Mouse (Mus musculus) lung, postnatal 4 days (tissue): ENCODE results near the gene Phkg2.

Source experiments
- DNase-seq, 2 experiments: peaks; one replicate each; pipeline ENCODE4 v3.0.0; 2021

The Phkg2 gene

GRCm38 (mm10) chr7:127572895-127573471 lies at the start of gene Phkg2:
TSS of gene Phkg2 (plus strand) at chr7:127573340.
- peak; percentile 91 to 94 for DNase-seq

- DNase-seq = no peak
Measured at GRCm38 (mm10) chr7:127541671-127542070, 31.5 kb upstream of the Phkg2 start.

- DNase-seq = no peak
Measured at GRCm38 (mm10) chr7:127549116-127549835, 23.9 kb upstream of the Phkg2 start.

DNA sequence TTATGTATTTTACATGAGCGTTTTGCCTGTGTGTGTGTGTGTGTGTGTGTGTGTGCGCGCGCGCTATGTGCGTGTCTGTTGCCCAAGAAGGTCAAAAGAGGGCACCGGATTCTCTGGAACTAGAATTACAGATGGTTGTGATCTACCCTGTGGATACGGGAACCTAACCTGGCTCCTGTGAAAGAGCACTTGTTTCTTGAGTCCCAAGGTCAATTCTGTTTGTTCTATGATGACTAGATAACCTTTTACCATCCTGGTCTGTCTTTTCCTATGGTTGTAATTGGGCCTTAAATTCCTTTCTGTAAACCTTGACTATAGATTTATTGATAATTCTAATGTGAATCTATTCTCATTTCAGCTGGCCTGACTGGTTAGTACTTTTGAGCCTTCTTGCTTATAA lies 21.6 kb upstream of the Phkg2 start:
- no peak for DNase-seq

DNA sequence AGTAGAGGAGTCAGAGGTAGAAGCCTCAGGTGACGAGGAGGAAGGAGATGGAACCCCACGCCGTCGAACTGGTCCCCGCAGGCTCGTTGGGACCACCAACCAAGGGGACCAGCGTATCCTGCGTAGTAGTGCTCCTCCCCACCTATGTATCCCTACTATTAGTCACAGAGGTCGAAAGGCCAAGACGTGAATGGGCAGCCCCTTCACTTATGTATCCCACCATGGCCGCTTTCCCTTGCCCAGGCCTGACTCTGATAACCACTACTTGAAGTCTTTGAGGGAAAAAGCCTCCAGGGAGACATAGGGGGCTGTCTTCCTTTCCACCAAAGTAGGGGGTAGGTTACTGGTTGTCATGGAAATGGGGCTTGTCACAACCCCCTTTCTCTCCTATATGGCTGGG lies 12.6 kb upstream of the Phkg2 start:
- no peak for DNase-seq

DNA sequence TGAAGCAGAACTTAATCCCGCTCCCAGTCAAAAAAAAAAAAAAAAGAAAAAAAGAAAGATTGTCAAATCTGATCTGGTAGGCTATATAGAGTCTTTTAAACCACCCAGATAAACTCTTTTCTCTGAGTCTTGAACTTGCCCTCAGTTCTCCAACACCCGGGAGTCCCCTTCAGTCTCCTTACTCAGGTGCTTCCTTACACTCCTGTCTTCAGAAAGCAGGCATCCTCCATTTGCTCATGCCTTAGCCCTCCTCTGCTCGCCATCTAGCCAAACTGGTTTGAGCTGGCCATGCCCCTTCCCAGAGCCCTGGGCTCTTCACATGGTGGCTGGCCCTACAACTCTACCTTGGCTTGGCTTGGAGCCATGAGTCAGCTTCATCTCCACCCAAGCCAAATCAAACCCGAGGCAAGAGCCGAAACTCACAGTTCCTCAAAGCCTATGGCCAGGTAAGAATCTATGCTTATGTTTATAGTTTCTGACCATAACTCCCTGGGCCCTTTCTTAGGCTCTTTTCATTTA lies 11.7 kb upstream of the Phkg2 start, which contains the start of gene Tmem265:
Gene Tmem265 (plus strand): TSS at position 51 of the 519 bp plus-strand sequence.
- DNase-seq = no peak

DNA sequence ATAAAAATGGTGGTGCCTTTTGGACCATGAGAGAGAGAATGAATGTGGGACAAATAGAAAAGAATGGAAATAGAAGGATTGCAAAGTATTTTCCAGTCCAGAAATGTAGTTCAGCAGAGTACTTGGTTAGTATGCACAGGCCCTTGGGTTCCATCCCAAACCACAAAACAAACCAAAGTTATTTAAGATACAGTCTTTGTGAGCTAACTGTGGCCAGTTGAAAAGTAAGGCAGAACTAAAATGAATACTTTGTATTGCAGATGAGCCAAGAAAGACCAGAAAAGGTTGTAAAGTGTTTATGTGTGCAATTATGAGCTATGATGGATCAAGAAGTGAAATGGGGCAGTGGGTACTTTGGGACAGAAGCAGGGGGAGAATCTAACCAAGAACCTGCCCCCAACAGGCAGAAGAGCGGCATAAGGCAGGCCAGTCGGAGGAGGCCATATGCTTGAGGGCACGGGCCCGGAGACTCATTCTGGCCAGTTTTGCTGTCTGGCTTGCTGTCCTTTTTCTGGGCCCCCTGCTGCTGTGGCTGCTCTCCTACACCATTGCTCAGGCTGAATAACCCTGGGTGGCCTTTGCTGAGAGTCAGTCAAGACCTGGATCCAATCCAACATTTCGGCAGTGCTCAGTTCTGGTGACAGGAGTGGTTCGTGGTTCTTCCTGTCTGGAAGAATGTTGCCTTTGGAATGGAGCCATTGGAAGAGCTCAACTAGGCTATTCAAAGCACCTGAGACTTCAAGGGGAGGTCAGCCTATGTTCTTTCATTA lies 8.6 kb upstream of the Phkg2 start:
- peak in 1 of 2 experiments; percentile 33 for DNase-seq

GRCm38 (mm10) chr7:127573503-127574008 lies 416 bp downstream of the Phkg2 start:
- DNase-seq = peak in 1 of 2 experiments; percentile 22

GRCm38 (mm10) chr7:127574115-127574514 lies 975 bp downstream of the Phkg2 start:
- DNase-seq = no peak

DNA sequence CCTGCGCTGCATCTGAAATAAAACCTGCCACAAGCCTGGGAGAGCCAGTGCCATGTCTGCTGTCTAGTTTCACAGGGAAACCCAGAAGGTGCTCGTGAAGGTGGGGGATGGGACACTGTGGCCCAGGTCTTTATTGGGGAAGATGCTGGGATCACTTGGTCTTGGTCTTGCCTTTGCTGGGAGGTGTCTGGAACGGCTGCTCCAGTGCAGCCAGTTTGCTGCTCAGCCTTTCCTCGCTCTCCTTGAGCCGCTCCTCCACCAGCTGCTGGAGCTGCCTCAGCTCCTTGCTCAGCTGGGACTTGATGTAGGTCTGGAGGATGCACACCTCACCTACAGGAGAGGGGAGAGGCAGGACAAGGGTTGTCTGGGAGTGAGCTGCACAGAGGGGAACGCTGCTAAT lies 10.1 kb downstream of the Phkg2 start:
- no peak for DNase-seq

DNA sequence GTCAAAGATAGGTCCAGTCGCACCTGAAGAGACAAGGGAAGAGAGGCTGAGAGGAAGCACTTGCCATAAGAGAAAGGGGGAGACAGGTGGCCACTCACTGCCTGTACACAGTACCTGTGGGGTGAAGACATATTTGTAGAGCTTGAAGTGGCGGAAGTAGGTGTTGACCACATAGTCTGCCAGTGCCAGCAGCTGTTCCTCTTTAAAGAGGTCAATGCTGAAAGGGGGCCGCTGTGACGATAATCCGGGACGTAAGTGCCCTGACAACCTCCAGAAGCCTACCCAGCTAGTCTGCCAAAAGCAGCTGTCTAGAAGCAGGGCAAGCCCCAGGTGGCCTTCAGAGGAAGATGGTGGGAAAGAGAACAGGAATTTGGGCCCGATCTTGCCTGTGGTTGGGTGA lies 11.9 kb downstream of the Phkg2 start:
- peak; percentile 32 to 55 for DNase-seq

DNA sequence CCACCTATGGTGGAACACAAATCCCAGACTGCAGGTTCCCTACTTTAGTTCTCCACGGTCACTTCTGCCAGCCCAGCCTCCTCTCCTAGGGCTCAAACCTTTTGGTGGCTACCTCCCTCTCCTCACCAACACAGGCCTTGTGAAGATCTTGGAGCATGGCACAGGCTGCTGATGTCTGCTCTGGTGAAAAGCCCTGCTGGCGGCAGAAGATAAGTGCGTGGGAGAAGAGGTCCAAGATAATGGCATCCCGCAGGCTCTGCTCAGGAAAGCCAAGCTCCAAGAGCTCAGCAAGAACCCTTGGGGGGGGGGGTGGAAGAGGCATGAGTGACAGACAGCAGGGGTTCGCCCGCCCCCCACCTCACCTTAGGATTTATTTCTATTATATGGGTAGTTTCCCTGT lies 13.0 kb downstream of the Phkg2 start:
- DNase-seq = no peak

GRCm38 (mm10) chr7:127587196-127587595 lies 14.1 kb downstream of the Phkg2 start:
- peak in 1 of 2 experiments; percentile 15 for DNase-seq

- DNase-seq = peak; percentile 94 to 97
Measured at GRCm38 (mm10) chr7:127588011-127588871, 15.1 kb downstream of the Phkg2 start, which contains the start of the genes Ccdc189 and Rnf40. TSS of gene Ccdc189 (minus strand) at chr7:127588595. TSS of gene Rnf40 (plus strand) at chr7:127588767.

DNA sequence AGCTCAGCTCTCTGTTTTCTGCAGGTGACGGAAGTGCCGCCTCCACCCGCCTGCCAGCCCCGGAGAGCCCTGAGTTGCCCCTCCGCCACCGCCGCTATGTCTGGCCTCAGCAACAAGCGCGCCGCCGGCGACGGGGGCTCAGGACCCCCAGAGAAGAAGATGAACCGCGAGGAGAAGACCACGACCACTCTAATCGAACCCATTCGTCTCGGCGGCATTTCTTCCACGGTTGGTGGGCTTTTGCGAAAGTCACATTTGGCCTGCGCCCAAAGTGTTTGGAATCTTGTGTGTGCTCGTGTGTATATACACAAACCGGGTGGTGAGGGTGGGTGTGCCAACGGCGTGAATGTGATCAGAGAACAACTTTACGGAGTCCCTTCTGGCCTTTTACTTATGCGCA lies 15.8 kb downstream of the Phkg2 start:
- peak in 1 of 2 experiments; percentile 37 for DNase-seq

GRCm38 (mm10) chr7:127589637-127590036 lies 16.5 kb downstream of the Phkg2 start:
- peak in 1 of 2 experiments; percentile 18 for DNase-seq

DNA sequence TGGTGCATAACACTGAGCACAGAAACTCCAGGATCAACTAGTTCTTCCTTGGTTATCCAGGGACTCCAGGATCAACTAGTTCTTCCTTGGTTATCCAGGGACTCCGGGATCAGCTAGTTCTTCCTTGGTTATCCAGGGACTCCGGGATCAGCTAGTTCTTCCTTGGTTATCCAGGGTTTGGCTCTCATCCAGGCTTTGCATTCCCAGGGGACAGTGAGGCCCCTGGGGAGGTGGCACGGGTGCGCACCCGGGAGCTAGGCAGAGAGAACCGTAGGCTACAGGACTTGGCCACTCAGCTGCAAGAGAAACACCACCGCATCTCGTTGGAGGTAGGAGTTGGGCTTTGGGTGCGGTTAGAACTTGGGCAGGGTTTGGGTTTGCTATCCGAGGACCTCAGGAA lies 18.0 kb downstream of the Phkg2 start:
- DNase-seq = no peak

DNA sequence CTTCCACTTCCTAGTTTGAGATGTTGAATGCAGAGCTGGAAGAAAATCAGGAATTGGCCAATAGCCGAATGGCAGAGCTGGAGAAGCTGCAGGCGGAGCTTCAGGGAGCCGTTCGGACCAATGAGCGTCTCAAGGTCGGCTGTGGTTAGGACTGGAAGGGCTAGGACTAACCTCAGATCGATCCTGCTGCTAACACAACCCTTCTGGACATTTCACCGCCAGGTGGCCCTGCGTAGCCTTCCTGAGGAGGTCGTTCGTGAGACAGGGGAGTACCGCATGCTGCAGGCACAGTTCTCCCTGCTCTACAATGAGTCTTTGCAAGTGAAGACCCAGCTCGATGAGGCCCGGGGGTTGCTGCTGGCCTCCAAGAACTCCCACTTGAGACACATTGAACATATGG lies 19.4 kb downstream of the Phkg2 start:
- no peak for DNase-seq

GRCm38 (mm10) chr7:127596747-127597146 lies 23.6 kb downstream of the Phkg2 start:
- DNase-seq = no peak

GRCm38 (mm10) chr7:127600612-127601011 lies 27.5 kb downstream of the Phkg2 start:
- DNase-seq = no peak

DNA sequence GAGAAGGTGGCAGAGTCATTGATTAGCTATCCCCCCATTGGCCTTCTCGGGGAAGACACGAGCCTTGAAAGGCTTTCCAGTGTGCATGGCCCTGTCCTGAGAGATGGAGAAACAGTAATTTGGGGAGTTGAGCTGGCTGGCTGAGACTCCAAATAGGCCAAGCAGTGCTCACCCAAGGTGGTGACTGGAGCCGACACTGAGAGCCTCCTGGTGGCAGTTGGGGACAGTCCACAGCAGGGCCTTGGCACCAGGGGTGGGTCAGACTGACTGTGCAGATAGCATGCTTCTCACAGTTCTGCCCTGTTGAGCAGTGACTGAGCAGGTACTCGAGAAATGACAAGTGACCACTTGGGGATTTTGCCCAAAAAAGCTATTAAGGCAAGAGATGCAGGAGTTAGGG lies 28.6 kb downstream of the Phkg2 start:
- DNase-seq = no peak

- DNase-seq = no peak
Measured at GRCm38 (mm10) chr7:127602903-127603302, 29.8 kb downstream of the Phkg2 start.
